Mouse (Mus musculus) urinary bladder, postnatal 14 days (tissue): ENCODE data around the gene Lamp2.
A peak's percentile ranks its signal among the peaks of the same experiment; 100 is the strongest.
"Not testable (repeated sequence)": the region's sequence is repeated elsewhere in the genome, so short reads cannot be mapped to it uniquely, and the experiment has no call there.

ENCODE experiments used
- DNase-seq: peaks from one replicate; pipeline ENCODE4 v3.0.0; 2021; ENCODE audit warnings: low spot score

Lamp2 gene

GRCm38 (mm10) chrX:38426043-38426442 is 30.2 kb downstream of the Lamp2 start:
- DNase-seq: no peak

DNA sequence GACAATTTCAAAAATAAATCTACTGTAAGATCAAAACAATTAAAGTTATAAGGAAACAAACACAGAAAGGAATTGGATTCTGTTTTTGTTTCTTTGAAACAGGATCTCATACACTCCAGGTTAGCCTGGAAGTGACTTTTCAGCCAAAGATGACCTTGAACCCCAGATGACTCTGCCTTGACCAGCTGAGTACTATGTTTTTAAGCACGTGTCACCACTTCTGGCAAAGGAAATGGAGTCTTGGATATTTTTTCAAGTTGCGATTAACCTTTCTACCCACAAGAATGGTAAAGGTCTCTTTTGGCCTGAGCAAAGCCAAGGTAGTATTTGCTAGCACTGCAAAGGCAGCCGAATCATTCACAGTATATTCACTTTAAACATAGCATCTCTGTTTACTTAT is 33.2 kb downstream of the Lamp2 start:
- no peak for DNase-seq

GRCm38 (mm10) chrX:38422396-38422795 is 33.9 kb downstream of the Lamp2 start:
- no peak for DNase-seq

DNA sequence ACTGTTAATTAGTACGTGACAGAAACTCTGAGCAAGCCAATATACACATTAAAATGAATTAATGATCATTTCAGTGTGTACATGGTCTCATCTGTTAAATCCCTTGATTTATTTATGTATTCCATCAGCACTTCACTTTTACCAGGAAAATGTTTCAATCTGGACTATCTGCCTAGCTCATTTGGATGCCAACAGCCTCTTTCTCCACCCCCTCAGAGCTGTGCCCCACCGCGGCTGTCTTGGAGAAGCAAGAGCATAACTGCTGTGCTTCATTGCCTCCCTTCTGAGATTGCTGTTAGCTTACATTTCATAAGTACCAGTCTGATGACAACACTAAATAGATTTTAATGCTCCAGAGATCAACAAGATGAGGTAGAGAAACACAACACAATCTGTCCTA is 52.4 kb downstream of the Lamp2 start:
- no peak for DNase-seq

DNA sequence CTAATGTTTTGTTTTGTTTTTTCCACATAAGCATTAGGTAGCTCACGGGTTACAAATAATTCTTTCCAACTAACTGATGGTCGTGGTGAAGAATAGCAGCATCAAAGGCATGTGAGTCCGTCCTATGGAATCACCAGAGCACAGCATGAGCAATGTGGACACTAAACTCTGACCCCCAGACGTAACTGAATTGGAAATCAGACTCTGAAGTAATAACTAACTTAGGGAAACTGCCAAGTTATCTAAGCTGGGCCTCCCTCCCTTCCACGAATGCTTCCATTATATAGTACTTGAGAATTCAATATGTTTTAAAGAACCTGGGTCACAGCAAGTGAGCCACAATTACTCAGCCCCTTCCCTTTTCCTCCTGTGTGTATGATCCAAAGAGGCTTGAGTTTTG is 53.3 kb downstream of the Lamp2 start:
- no peak for DNase-seq

DNA sequence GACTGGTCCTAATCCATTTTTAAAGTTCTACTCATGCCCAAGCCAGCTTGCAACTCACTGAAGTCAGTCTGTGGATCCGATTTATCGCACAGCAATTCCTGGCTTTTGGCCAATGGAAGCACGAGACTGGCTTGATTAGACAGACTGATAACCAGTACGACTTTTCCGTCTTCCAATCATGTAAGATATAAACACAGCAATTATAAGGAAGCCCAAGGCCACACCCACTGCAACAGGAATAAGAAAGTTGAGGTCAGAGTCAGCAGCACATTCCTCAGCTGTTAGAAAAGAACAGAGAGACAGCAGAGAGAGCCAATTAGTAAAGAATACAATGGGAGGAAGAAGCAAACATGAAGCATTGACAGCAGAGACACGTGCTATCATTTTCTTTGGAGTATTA is 54.2 kb downstream of the Lamp2 start:
- peak; percentile 11 for DNase-seq

DNA sequence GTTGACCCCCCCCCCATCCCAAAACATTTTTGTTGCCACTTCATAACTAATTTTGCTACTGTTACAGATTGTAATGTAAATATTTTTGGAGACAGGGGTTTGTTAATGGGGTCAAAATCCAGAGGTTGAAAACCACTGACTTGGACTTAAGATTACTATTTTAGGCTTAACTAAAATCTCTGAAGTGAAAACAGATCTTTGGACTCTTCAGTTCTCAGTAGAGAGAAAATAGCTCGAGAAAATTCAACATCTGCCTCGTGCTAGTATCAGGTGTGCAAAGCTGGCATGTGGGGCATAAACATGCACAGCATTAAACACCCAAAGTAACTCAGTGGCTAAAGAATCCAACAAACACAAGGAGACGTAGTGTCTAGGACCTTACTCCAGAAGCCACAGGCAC is 55.6 kb downstream of the Lamp2 start:
- no peak for DNase-seq

- DNase-seq: no peak
These were observed 56.6 kb downstream of the Lamp2 start for GRCm38 (mm10) chrX:38399671-38400070.

DNA sequence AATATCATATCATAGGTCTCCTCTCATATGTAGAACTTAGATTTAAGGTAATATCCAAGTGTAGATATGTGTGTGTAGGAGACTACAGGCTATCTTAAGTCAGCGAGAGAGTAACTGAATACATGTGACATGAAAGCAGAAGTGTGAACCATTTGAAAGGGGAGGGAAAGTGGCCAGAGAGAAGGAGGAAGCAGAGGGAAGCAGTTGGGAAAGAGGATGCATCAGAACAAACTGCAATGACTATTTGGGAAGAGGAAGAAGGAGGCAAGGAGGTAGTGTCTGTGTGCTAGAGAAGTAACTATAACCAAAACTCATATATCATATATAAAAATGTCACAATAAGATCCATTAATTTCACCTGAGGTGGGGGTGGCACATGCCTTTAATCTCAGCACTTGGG is 83.1 kb downstream of the Lamp2 start:
- not testable (repeated sequence) for DNase-seq

- DNase-seq: not testable (repeated sequence)
These were observed 91.6 kb downstream of the Lamp2 start for GRCm38 (mm10) chrX:38364621-38365020.

- no peak for DNase-seq
These were observed 94.2 kb downstream of the Lamp2 start for GRCm38 (mm10) chrX:38362016-38362415.
